Mouse (Mus musculus) embryo, embryonic 10 days (tissue): Measurements from ENCODE around the gene Tenm2.

Experiments
- DNase-seq: peaks from one replicate; pipeline ENCODE4 v3.0.0-alpha.2; 2015; ENCODE audit warnings: low spot score

Tenm2 gene

GRCm38 (mm10) chr11:36351341-36351740 is 884.4 kb downstream of the Tenm2 start:
- no peak for DNase-seq

- DNase-seq = no peak
These were observed 885.5 kb downstream of the Tenm2 start for GRCm38 (mm10) chr11:36350264-36350663.

GRCm38 (mm10) chr11:36349856-36350255 is 885.9 kb downstream of the Tenm2 start:
- no peak for DNase-seq

DNA sequence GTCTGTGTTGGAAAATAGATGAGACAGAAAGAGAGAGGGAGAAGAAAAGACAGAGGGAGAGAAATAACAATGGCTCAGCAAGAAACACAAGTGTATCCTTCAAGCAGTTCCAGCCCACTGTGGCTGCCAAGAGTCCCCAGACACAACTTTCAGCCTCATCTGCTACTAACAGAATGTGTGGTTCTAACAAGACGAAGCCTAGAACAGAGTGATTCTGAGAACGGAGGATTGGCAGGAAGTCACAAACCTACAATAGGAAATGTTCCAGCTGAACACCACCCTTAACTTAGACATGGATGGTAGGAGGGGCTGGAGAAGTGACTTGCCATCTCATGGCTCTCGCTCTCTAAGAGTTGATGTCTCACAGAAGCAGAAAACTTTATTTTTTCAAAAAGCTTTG is 894.0 kb downstream of the Tenm2 start:
- no peak for DNase-seq

DNA sequence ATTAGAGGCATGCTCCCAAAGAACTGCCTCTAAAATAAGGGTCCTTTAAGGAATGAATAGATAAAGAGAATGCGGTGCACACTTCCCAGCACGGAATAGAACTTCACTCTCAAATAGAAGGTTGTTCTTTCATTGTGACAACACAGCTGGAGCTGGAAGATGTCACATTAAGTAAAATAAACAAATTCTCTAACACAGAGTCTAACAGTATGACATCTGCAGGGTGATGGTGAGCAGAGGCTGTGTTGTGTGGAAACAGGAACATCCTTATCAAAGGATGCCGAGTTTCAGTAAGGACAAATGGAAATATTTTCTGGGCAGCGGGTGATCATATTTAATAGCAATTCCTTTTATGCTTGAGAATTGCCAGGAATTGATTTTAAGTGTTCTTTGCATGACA is 897.3 kb downstream of the Tenm2 start:
- no peak for DNase-seq

GRCm38 (mm10) chr11:36337063-36337462 is 898.7 kb downstream of the Tenm2 start:
- no peak for DNase-seq

- no peak for DNase-seq
These were observed 900.6 kb downstream of the Tenm2 start for GRCm38 (mm10) chr11:36335147-36335546.

GRCm38 (mm10) chr11:36334100-36334735 is 901.5 kb downstream of the Tenm2 start:
- peak; percentile 55 for DNase-seq

GRCm38 (mm10) chr11:36332222-36332621 is 903.5 kb downstream of the Tenm2 start:
- no peak for DNase-seq

- DNase-seq = no peak
These were observed 904.2 kb downstream of the Tenm2 start for GRCm38 (mm10) chr11:36331408-36332178.

GRCm38 (mm10) chr11:36327243-36327642 is 908.5 kb downstream of the Tenm2 start:
- no peak for DNase-seq

- DNase-seq = no peak
These were observed 926.4 kb downstream of the Tenm2 start for GRCm38 (mm10) chr11:36309317-36309716.

GRCm38 (mm10) chr11:36307276-36307675 is 928.5 kb downstream of the Tenm2 start:
- DNase-seq = no peak

- DNase-seq = no peak
These were observed 930.3 kb downstream of the Tenm2 start for GRCm38 (mm10) chr11:36305348-36305950.

GRCm38 (mm10) chr11:36302913-36303371 is 932.8 kb downstream of the Tenm2 start:
- no peak for DNase-seq

- no peak for DNase-seq
These were observed 933.7 kb downstream of the Tenm2 start for GRCm38 (mm10) chr11:36302096-36302495.

DNA sequence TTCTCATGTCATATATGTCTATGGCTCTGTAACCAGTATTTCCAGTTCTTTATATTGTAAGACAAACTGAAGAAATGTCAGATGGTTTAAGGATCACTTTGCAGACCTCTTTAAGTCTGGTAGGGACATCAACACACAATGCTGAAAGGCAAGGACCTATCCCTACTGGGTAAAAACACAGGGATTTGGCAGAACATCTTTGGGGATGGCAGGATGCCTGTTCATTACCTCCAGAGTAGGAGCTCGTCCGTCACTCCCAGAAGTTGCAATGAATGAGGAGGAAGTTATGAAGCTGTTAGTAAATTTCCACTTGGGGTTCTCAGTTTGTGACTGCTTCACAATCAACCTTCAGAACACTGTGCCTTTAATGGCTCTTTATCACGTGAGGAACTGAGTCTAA is 939.2 kb downstream of the Tenm2 start:
- no peak for DNase-seq

- DNase-seq = no peak
These were observed 943.6 kb downstream of the Tenm2 start for GRCm38 (mm10) chr11:36292206-36292605.

DNA sequence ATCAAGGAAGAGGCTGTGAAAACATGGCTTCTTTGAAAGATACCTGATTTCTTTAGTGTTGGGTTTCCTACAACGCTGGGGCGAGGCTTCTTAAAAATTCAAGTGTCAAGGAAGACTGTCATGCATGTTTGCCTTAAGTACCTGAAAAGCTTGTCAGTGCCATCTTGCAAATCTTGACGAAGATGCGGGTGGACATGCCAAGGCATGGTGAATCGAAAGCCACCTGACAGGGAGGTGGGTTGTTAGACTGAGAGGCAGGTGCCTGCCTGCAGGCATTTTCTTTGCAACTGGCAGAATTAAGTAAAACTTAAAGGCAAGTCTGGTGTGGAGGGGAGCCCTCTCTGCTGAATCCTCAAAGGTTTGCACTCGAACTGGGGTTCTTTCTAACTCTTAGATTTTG is 949.5 kb downstream of the Tenm2 start:
- no peak for DNase-seq

DNA sequence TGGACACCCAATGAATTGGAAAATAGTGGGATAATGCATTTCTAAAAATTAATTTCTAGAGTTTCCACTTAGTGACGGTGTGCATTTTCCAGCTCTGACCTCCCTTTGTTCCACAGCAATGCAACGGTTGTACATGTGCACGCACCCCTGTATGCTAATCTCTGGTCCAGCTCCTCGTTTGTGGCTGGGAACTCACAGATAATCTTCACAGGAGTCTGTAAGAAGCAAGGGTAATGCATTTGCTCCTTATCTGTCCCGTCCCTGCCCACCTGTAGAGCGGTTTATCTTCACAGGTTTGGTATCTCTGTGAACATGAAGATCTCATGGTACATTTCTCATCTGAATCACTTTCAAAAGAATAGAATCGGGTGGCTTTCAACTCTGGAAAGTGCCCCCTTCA is 955.2 kb downstream of the Tenm2 start:
- DNase-seq = no peak

- no peak for DNase-seq
These were observed 957.9 kb downstream of the Tenm2 start for GRCm38 (mm10) chr11:36277903-36278215.

DNA sequence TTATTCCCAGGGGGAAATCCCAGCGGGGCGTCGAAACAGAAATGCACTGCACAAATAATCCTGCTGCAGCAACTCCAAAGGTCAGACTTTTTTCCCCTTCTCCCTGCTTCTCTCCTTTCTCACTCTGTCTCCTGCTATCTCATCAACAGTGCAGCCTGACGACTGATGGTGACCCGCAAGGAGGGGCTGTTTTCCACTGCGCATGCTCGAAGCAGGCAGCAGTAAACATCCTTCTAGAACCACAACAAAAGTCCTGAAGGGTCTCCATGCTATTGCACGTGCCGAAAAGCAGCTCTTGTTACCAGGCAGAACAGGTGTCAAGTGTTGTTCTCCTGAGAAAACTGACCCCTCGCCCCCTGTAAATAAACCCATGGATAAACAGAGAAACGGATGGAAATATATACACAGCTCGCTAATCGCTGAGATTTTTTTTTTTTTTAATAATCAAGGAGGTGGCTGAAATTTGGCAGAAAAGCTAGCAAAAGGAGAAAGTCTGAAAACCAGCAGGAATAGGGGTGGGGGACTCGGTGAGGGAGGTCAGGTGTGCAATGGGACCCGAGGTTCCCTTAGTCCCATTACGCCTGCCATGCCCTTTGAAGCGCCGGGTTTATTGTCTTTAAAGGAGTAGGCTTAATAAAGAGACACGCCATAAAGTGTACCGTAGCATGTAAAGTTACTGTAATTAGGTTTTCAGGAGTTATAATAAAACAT is 958.4 kb downstream of the Tenm2 start:
- peak; percentile 18 for DNase-seq

- DNase-seq = no peak
These were observed 959.7 kb downstream of the Tenm2 start for GRCm38 (mm10) chr11:36276015-36276414.
